Mouse (Mus musculus): Measurements from ENCODE around the gene Lhx2. TPM values are rescaled to one million over a fixed set of nuclear protein-coding genes. Genes with fewer than 3 reads are reported as not detected.

Lhx2 gene
- polyA plus RNA-seq, 1 experiment: 0.08 TPM

- TF ChIP-seq CTCF (IDR thresholded peaks at IDR 0.05; ENCODE audit: extremely low read depth, insufficient read length, insufficient replicate concordance, low read depth, low read length) (no peak), POLR2A (IDR thresholded peaks at IDR 0.05; ENCODE audit: low read depth, low read length) (no peak)
- 74% methylated on average over 6 of the region's 6 CpGs for WGBS
- no peak overlapping the region for H3K4me3 ChIP-seq (ENCODE audit: low read depth, low read length)
- H3K27ac ChIP-seq (ENCODE audit: insufficient read depth, low read depth, low read length): no peak overlapping the region
- H3K36me3 ChIP-seq (ENCODE audit: control insufficient read depth, insufficient read depth, low read length): no peaks in the 10 kb centered on the region
- H3K4me1 ChIP-seq (ENCODE audit: control insufficient read depth, insufficient read depth, insufficient read length, low read length): no peaks in the 10 kb centered on the region
- no peaks in the 10 kb centered on the region; the same call in 1 of the 2 replicates for H3K27me3 ChIP-seq (ENCODE audit: control insufficient read depth, insufficient read depth, low read length)
These were observed 71.1 kb downstream of the Lhx2 start for GRCm38 (mm10) chr2:38410227-38410626.

GRCm38 (mm10) chr2:38412599-38413177 is 73.6 kb downstream of the Lhx2 start:
- TF ChIP-seq CTCF (IDR thresholded peaks at IDR 0.05; ENCODE audit: extremely low read depth, insufficient read length, insufficient replicate concordance, low read depth, low read length) (no peak), POLR2A (IDR thresholded peaks at IDR 0.05; ENCODE audit: low read depth, low read length) (no peak)
- Histone ChIP-seq H3K36me3 (ENCODE audit: control insufficient read depth, insufficient read depth, low read length) (no peaks in the 10 kb centered on the region), H3K27me3 (ENCODE audit: control insufficient read depth, insufficient read depth, low read length) (no peaks in the 10 kb centered on the region; the same call in 1 of the 2 replicates), H3K4me1 (ENCODE audit: control insufficient read depth, insufficient read depth, insufficient read length, low read length) (no peaks in the 10 kb centered on the region), H3K27ac (ENCODE audit: insufficient read depth, low read depth, low read length) (no peak overlapping the region), H3K4me3 (ENCODE audit: low read depth, low read length) (no peak overlapping the region)
- 44% methylated on average over 11 of the region's 11 CpGs for WGBS

DNA sequence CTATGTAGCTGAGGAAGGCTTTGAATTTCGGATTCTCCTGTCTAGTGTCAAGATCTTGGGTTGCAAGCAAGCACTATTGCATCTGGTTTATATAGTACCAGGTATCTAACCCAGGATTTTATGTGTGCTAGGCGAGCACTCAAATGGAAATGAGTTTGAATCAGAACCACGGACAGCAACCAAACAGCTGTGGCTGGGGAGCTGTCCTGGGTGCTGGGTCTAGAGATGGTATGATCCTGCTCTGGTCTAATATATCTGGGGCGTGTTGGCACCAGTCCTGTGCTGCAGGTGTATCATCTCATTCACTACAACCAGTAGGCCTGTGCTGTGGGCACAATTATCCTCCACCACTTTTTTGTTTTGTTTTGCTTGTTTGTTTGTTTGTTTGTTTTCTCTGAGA is 78.9 kb downstream of the Lhx2 start:
- Histone ChIP-seq H3K27ac (ENCODE audit: insufficient read depth, low read depth, low read length) (no peak overlapping the region), H3K4me3 (ENCODE audit: low read depth, low read length) (no peak overlapping the region), H3K4me1 (ENCODE audit: control insufficient read depth, insufficient read depth, insufficient read length, low read length) (no peaks in the 10 kb centered on the region), H3K27me3 (ENCODE audit: control insufficient read depth, insufficient read depth, low read length) (no peaks in the 10 kb centered on the region; the same call in 1 of the 2 replicates), H3K36me3 (ENCODE audit: control insufficient read depth, insufficient read depth, low read length) (no peaks in the 10 kb centered on the region)
- WGBS: 11% methylated on average over 4 of the region's 4 CpGs
- TF ChIP-seq POLR2A (IDR thresholded peaks at IDR 0.05; ENCODE audit: low read depth, low read length): no peak
- TF ChIP-seq CTCF (IDR thresholded peaks at IDR 0.05; ENCODE audit: extremely low read depth, insufficient read length, insufficient replicate concordance, low read depth, low read length): no peak

Other genes starting within 250 kb of the Lhx2 start
- 6.7 and 8.2 TPM in 2 replicates for gene Dennd1a, start 51.9 kb upstream of the Lhx2 start, polyA plus RNA-seq (2012; rRNA removed)
- gene Nek6, start 172.4 kb downstream of the Lhx2 start, polyA plus RNA-seq (2012; rRNA removed): 24.6 and 173 TPM in 2 replicates

Measured in small intestine, adult 2 months (tissue).